Mouse (Mus musculus): ENCODE measurements at regions not wholly inside any gene's neighbourhood (a gene's known extent, or its start where the extent isn't known, plus 50 kb on each side); places are given as distances from the start of the nearest gene placed in this dataset.
A peak's percentile ranks its signal among the peaks of the same experiment; 100 is the strongest.

DNA sequence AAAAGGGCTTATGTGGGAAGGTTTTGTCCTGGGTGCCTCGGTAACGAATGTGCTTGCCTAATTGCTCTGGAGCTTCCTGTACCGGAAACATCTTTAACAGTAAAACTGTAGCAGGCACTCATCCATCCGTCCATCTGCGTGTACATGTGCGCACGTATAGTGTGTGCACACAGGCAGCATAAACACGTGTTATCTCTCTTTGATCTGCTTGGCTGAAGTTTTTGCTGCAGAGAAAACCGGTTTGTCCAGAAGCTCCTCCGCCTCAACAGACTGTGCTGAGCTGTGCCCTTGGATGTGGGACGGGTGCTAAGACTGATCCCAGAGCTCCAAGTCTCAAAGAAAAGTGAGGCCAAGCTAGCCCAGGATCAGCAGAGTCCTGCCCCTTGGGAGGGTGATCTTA, 305.3 kb downstream of the Gadd45g start:
- Histone ChIP-seq H3K27ac (ENCODE audit: insufficient read depth, low read length) (no peak overlapping the region), H3K4me3 (replicated peaks; ENCODE audit: insufficient read depth, low read depth, low read length) (no peak overlapping the region), H3K4me1 (ENCODE audit: control insufficient read depth, insufficient read depth, low read length) (no peaks in the 10 kb centered on the region; the same call in 1 of the 2 replicates), H3K27me3 (ENCODE audit: control insufficient read depth, insufficient read depth, low read length) (no peaks in the 10 kb centered on the region)
- 89% methylated on average over 11 of the region's 11 CpGs for WGBS
- TF ChIP-seq CTCF (IDR thresholded peaks at IDR 0.05; ENCODE audit: borderline replicate concordance, insufficient read depth, low read depth, low read length) (no peak), POLR2A (IDR thresholded peaks at IDR 0.05; ENCODE audit: borderline replicate concordance, insufficient read depth, low read length) (no peak)
- no peak for DNase-seq

DNA sequence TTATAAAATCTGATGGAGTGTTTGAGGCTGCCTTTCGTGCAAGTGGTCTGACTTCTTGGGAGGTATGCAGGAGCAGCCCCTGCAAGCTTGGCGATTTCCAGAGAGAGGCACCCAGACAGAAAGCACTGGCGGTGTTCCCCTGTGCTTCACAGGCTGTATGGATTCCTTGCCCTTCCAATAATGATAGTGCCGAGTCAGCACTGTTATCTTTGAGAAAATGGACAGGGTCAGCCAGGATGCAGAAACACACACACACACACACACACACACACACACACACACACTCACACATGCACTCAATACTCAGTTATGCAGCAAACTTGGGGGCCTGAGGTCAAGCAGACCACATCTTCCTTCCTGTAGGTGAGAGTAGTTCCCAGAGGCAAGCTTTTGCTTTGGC, 305.7 kb downstream of the Gadd45g start:
- WGBS, result 88% methylated on average over 4 of the region's 4 CpGs
- no peak for DNase-seq
- no peaks in the 10 kb centered on the region for H3K27me3 ChIP-seq (ENCODE audit: control insufficient read depth, insufficient read depth, low read length)
- no peak overlapping the region for H3K4me3 ChIP-seq (replicated peaks; ENCODE audit: insufficient read depth, low read depth, low read length)
- no peak overlapping the region for H3K27ac ChIP-seq (ENCODE audit: insufficient read depth, low read length)
- no peak for TF ChIP-seq POLR2A (IDR thresholded peaks at IDR 0.05; ENCODE audit: borderline replicate concordance, insufficient read depth, low read length)
- no peak for TF ChIP-seq CTCF (IDR thresholded peaks at IDR 0.05; ENCODE audit: borderline replicate concordance, insufficient read depth, low read depth, low read length)
- H3K4me1 ChIP-seq (ENCODE audit: control insufficient read depth, insufficient read depth, low read length), result no peaks in the 10 kb centered on the region; the same call in 1 of the 2 replicates

DNA sequence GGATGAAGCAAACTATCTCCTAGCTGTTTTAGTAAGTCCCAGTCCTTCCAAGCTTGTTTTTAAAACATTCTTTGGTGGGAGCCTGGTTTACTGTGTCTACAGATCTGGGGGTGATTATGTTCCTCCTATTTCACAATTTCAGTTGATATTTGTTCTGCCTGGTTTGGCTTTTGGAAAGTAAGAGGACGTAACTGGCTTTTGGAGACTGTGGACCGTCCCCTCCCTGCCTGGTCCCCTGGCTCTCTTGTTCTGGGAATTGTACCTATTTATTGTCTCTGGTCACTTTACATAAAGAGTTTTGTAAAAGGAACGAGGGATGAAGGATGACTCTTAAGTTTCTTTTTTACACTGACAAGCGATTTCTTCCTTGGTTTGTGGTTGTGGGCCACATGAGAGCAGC, 306.6 kb downstream of the Gadd45g start:
- Histone ChIP-seq H3K27me3 (ENCODE audit: control insufficient read depth, insufficient read depth, low read length) (no peaks in the 10 kb centered on the region), H3K4me1 (ENCODE audit: control insufficient read depth, insufficient read depth, low read length) (no peaks in the 10 kb centered on the region; the same call in 1 of the 2 replicates), H3K4me3 (replicated peaks; ENCODE audit: insufficient read depth, low read depth, low read length) (no peak overlapping the region), H3K27ac (ENCODE audit: insufficient read depth, low read length) (no peak overlapping the region)
- no peak for DNase-seq
- TF ChIP-seq CTCF (IDR thresholded peaks at IDR 0.05; ENCODE audit: borderline replicate concordance, insufficient read depth, low read depth, low read length), result no peak
- no peak for TF ChIP-seq POLR2A (IDR thresholded peaks at IDR 0.05; ENCODE audit: borderline replicate concordance, insufficient read depth, low read length)
- WGBS, result 93% methylated on average over 4 of the region's 4 CpGs

DNA sequence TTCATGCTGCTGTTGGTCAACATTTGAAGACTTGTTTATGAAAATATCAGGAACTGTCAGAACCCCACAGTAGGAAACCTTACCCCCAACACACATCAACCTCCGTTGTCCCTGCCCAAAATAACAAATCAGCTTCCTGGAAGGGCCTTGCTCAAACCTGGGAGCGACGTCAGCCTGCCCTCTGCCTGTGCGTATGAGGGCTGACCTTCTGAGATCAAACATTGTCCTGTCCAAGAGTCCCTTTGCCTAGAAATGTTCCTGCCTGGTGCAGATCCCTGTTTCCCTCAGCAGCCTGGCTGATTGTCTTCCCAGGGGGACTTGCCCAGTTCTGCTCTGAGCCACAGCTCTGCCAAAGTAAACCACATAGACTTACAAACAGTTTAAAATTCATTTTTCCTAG, 307.1 kb downstream of the Gadd45g start:
- TF ChIP-seq CTCF (IDR thresholded peaks at IDR 0.05; ENCODE audit: borderline replicate concordance, insufficient read depth, low read depth, low read length), result no peak
- no peak for TF ChIP-seq POLR2A (IDR thresholded peaks at IDR 0.05; ENCODE audit: borderline replicate concordance, insufficient read depth, low read length)
- H3K27ac ChIP-seq (ENCODE audit: insufficient read depth, low read length), result no peak overlapping the region
- no peak overlapping the region for H3K4me3 ChIP-seq (replicated peaks; ENCODE audit: insufficient read depth, low read depth, low read length)
- WGBS, result 75% methylated on average over 4 of the region's 4 CpGs
- DNase-seq, result no peak
- H3K4me1 ChIP-seq (ENCODE audit: control insufficient read depth, insufficient read depth, low read length), result no peaks in the 10 kb centered on the region; the same call in 1 of the 2 replicates
- no peaks in the 10 kb centered on the region for H3K27me3 ChIP-seq (ENCODE audit: control insufficient read depth, insufficient read depth, low read length)

DNA sequence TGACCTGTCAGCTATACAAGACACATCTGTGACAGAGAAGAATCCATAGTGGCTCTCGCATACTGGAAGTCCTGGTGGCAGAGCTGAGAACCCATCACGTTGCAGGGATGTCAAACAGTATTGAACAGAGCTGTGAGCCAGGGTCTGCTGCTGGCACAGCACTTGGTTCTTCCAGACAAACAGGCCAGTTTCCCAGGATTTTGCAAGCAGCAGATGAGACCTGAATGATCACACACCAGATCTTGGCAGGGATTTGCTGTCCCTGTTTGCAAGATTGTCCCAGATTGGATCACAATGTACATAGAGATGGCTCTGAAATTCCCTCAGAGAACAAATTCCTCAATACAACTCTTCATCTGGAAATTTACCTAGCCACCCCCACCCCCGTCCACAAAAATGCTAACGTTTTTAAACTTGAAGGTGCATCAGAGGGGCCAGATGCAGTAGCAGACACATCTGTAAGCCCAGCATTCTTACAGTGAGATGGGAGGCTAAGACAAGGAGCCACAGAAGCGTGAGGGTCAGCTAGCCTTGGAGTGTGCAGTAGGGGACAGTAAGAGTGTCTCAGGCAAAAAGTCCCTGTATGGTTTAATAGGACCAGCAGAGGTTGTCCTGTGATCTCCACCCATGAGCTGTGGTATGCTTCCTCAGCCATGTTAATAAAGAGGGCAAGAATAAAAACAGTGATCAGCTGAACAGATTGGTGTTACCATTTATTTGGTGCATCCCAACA, 307.8 kb downstream of the Gadd45g start:
- H3K4me1 ChIP-seq (ENCODE audit: control insufficient read depth, insufficient read depth, low read length), result no peaks in the 10 kb centered on the region; the same call in 1 of the 2 replicates
- no peaks in the 10 kb centered on the region for H3K27me3 ChIP-seq (ENCODE audit: control insufficient read depth, insufficient read depth, low read length)
- H3K27ac ChIP-seq (ENCODE audit: insufficient read depth, low read length), result no peak overlapping the region; the same call in 1 of the 2 replicates
- no peak overlapping the region for H3K4me3 ChIP-seq (replicated peaks; ENCODE audit: insufficient read depth, low read depth, low read length)
- DNase-seq, result peak; percentile 7 to 12
- 45% methylated on average over 5 of the region's 5 CpGs for WGBS
- TF ChIP-seq POLR2A (IDR thresholded peaks at IDR 0.05; ENCODE audit: borderline replicate concordance, insufficient read depth, low read length), result no peak
- TF ChIP-seq CTCF (IDR thresholded peaks at IDR 0.05; ENCODE audit: borderline replicate concordance, insufficient read depth, low read depth, low read length), result no peak

DNA sequence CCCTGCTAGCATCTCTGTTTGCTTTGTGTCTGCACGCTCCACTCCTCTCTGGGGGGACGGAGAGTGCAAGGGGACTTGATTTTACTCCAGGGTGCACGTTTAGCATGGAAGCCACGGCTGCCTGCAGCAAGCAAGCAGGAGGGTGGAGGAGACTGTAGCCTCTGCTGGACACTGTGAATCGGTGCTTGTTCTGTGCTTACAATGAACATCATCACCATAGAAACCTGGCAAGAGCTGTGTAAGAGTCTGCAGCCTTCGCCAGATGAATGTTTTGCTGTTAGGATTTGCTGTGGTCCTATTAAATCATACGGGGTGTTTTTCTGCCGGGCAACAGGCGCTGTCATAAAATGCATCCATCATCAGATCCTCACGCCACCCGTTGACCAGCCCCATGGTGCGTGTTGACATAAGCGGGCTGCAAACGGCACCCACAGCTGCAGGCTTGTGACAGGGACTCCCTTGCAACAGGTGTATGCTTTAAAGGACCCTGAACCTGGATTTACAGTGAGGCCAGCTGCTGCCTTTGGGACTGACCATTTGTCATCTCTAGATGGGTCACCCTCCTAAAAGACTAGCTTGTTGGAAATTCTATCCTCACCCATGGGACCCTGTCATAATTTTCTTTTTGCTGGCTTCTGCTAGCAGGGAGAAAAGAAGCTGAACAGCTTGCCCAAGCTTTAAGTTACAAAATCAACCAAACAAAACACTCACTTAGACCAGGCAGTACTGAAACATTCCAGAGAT, 308.5 kb downstream of the Gadd45g start:
- Histone ChIP-seq H3K27ac (ENCODE audit: insufficient read depth, low read length) (no peak overlapping the region; the same call in 1 of the 2 replicates), H3K4me1 (ENCODE audit: control insufficient read depth, insufficient read depth, low read length) (no peaks in the 10 kb centered on the region; the same call in 1 of the 2 replicates), H3K4me3 (replicated peaks; ENCODE audit: insufficient read depth, low read depth, low read length) (no peak overlapping the region), H3K27me3 (ENCODE audit: control insufficient read depth, insufficient read depth, low read length) (no peaks in the 10 kb centered on the region)
- TF ChIP-seq CTCF (IDR thresholded peaks at IDR 0.05; ENCODE audit: borderline replicate concordance, insufficient read depth, low read depth, low read length), result no peak
- TF ChIP-seq POLR2A (IDR thresholded peaks at IDR 0.05; ENCODE audit: borderline replicate concordance, insufficient read depth, low read length), result no peak
- peak; percentile 10 to 34 for DNase-seq
- WGBS, result 7% methylated on average over 14 of the region's 14 CpGs

DNA sequence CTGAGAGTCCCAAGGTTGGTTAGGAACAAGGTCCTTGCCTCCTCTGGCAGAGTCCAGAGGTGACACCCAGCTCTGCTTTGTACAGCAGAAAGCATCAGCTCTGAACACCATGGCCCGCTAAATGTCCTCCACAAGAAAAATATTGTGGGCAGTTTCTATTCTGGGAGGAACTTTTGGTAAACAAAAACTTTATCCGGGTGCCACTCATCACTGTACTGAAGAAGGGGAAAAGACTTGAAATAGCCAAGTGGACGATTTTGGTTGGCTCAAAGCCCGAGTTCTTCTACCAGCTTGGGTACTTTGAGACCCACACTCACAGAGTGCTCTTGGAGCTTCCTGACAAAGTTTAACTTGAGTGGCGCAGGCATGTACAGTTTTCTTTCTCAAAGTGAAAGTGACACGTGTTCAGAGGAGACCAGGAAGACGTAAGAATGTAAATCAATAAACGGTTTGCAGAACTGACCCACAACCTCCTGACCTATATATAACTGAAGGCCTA, 309.2 kb downstream of the Gadd45g start:
- H3K4me1 ChIP-seq (ENCODE audit: control insufficient read depth, insufficient read depth, low read length), result no peaks in the 10 kb centered on the region; the same call in 1 of the 2 replicates
- no peaks in the 10 kb centered on the region for H3K27me3 ChIP-seq (ENCODE audit: control insufficient read depth, insufficient read depth, low read length)
- no peak overlapping the region for H3K27ac ChIP-seq (ENCODE audit: insufficient read depth, low read length)
- WGBS, result 55% methylated on average over 8 of the region's 8 CpGs
- TF ChIP-seq CTCF (IDR thresholded peaks at IDR 0.05; ENCODE audit: borderline replicate concordance, insufficient read depth, low read depth, low read length) (no peak), POLR2A (IDR thresholded peaks at IDR 0.05; ENCODE audit: borderline replicate concordance, insufficient read depth, low read length) (no peak)
- no peak for DNase-seq
- H3K4me3 ChIP-seq (replicated peaks; ENCODE audit: insufficient read depth, low read depth, low read length), result no peak overlapping the region
